Mouse (Mus musculus) heart, postnatal 0 days (tissue): ENCODE measurements around the gene Fads2. TPM values are rescaled to one million over a fixed set of nuclear protein-coding genes. Genes with fewer than 3 reads are reported as not detected.

Source experiments
- ATAC-seq: fragments of 200-750 bp; cut with Nextera tagmentation; 2 replicates; pipeline ENCODE4 v1.8.0; 2017; ENCODE audit warnings: low read depth, moderate number of reproducible peaks, moderate library complexity; ENCODE audit not compliant: insufficient read depth
- DNase-seq: peaks from one replicate; pipeline ENCODE4 v3.0.0-alpha.2; 2016; ENCODE audit warnings: low spot score
- H3K27ac ChIP-seq: fragments of 300-500 bp; sonication (generic); 2 replicates; pipeline ENCODE4 v1.5.1; 2014; ENCODE audit warnings: low read depth, mild to moderate bottlenecking
- H3K27me3 ChIP-seq: fragments of 300-500 bp; sonication (generic); 2 replicates; pipeline ENCODE4 v1.6.1; 2014; ENCODE audit warnings: low read length, mixed read lengths; ENCODE audit not compliant: control insufficient read depth, insufficient read depth
- H3K36me3 ChIP-seq: fragments of 300-500 bp; sonication (generic); replicated peaks from 2 replicates; pipeline ENCODE4 v1.6.1; 2014; ENCODE audit warnings: low read length, mixed read lengths; ENCODE audit not compliant: control insufficient read depth, insufficient read depth
- H3K4me1 ChIP-seq: fragments of 300-500 bp; sonication (generic); 2 replicates; pipeline ENCODE4 v1.6.1; 2014; ENCODE audit warnings: antibody characterized with exemption; ENCODE audit not compliant: control insufficient read depth, insufficient read depth
- H3K4me2 ChIP-seq: fragments of 300-500 bp; sonication (generic); 2 replicates; pipeline ENCODE4 v1.6.1; 2014; ENCODE audit warnings: low read depth, mild to moderate bottlenecking, low read length, moderate library complexity
- H3K4me3 ChIP-seq: fragments of 300-500 bp; sonication (generic); 2 replicates; pipeline ENCODE4 v1.5.1; 2014; ENCODE audit warnings: low read depth, low read length
- H3K9ac ChIP-seq: fragments of 300-500 bp; sonication (generic); replicated peaks from 2 replicates; pipeline ENCODE4 v1.6.1; 2014; ENCODE audit warnings: low read depth, low read length, mixed read lengths
- H3K9me3 ChIP-seq: fragments of 300-500 bp; sonication (generic); replicated peaks from 2 replicates; pipeline ENCODE4 v1.6.1; 2016; ENCODE audit warnings: low read length; ENCODE audit not compliant: control insufficient read depth
- CTCF ChIP-seq: IDR thresholded peaks from 2 replicates; pipeline ENCODE4 v1.5.1; 2016; ENCODE audit warnings: antibody characterized with exemption, control low read depth, low read depth
- EP300 ChIP-seq: IDR thresholded peaks from 2 replicates; pipeline ENCODE4 v1.6.1; 2016; ENCODE audit warnings: antibody characterized with exemption, low read depth
- whole genome bisulfite sequencing: fragments of 180-500 bp; shearing (Covaris S2); extraction: QIAGEN DNeasy Blood & Tissue Kit; methylation state at CpG from one replicate; pipeline ENCODE4 v1.1.7; 2014; 5-methylcytosine and 5-hydroxymethylcytosine counted together
- polyA plus RNA-seq: library from polyadenylated mRNA; unstranded; fragments of >200 nt; fragmentation: Nextera tagmentation; extraction: Ambion mirVana; gene quantifications from 2 replicates; pipeline ENCODE4 v1.2.1, GENCODE M21; 2015
- total RNA-seq: library from RNA; depleted of rRNA; stranded (reverse); fragments of >200 nt; gene quantifications from 2 replicates; pipeline ENCODE4 v1.2.3, GENCODE M21; 2014; ENCODE audit warnings: low replicate concordance; rRNA removed

Fads2 gene
- total and polyA plus RNA-seq, 2 experiments from 2014 or later: 11.4 to 15.9 TPM

GRCm38 (mm10) chr19:10013348-10013747 lies 88.2 kb downstream of the Fads2 start:
- peak overlapping the region; percentile 67 for H3K27ac ChIP-seq
- ATAC-seq (no peak), DNase-seq (no peak)
- 32% methylated on average over 3 of the region's 3 CpGs for WGBS
- H3K4me3 ChIP-seq: no peak overlapping the region
- no peaks in the 10 kb centered on the region for H3K36me3 ChIP-seq
- no peaks in the 10 kb centered on the region for H3K27me3 ChIP-seq
- TF ChIP-seq CTCF (no peak), EP300 (no peak)
- no peak overlapping the region for H3K9ac ChIP-seq
- H3K9me3 ChIP-seq: no peaks in the 10 kb centered on the region
- no peak overlapping the region for H3K4me2 ChIP-seq
- H3K4me1 ChIP-seq: peaks cover 14% of the 10 kb centered on the region; the same call in 1 of the 2 replicates

- Histone ChIP-seq H3K27me3 (no peaks in the 10 kb centered on the region), H3K36me3 (no peaks in the 10 kb centered on the region), H3K4me1 (peaks cover 13% of the 10 kb centered on the region; the same call in 1 of the 2 replicates), H3K4me3 (no peak overlapping the region), H3K4me2 (no peak overlapping the region), H3K27ac (peak overlapping the region; percentile 67), H3K9me3 (no peaks in the 10 kb centered on the region), H3K9ac (no peak overlapping the region)
- peak; percentile 64 for ATAC-seq
- peak; percentile 77 for DNase-seq
- WGBS: 17% methylated on average over 6 of the region's 6 CpGs
- TF ChIP-seq CTCF: no peak
- TF ChIP-seq EP300: 0 out of 2 replicates have a peak, but pooled peaks have one; percentile 21
Observed at GRCm38 (mm10) chr19:10012827-10013278, 88.7 kb downstream of the Fads2 start.

Other genes starting within 250 kb of the Fads2 start
- 14.6 and 27.3 TPM in 2 replicates for gene Incenp, start 202.2 kb downstream of the Fads2 start, total RNA-seq
- 16.1 and 17.3 TPM in 2 replicates for gene Incenp, start 202.2 kb downstream of the Fads2 start, polyA plus RNA-seq
- gene Fth1, start 121.1 kb downstream of the Fads2 start, total RNA-seq: 396 and 524 TPM in 2 replicates
- gene Fth1, start 121.1 kb downstream of the Fads2 start, polyA plus RNA-seq: 3,148 and 3,286 TPM in 2 replicates
- not detected in 2 replicates for gene Best1, start 100.1 kb downstream of the Fads2 start, total RNA-seq
- gene Best1, start 100.1 kb downstream of the Fads2 start, polyA plus RNA-seq: 0.26 and 0.33 TPM in 2 replicates
- gene Rab3il1, start 100.1 kb downstream of the Fads2 start, total RNA-seq: 16.3 and 27.4 TPM in 2 replicates
- 17.9 and 20.7 TPM in 2 replicates for gene Rab3il1, start 100.1 kb downstream of the Fads2 start, polyA plus RNA-seq
- gene Fads3, start 60.2 kb downstream of the Fads2 start, total RNA-seq: 106 and 156 TPM in 2 replicates
- 21.4 and 23.3 TPM in 2 replicates for gene Fads3, start 60.2 kb downstream of the Fads2 start, polyA plus RNA-seq
- 60.1 and 62.4 TPM in 2 replicates for gene Fads1, start 81.1 kb upstream of the Fads2 start, total RNA-seq
- 21.5 and 22.1 TPM in 2 replicates for gene Fads1, start 81.1 kb upstream of the Fads2 start, polyA plus RNA-seq
- gene Tmem258, start 102.3 kb upstream of the Fads2 start, total RNA-seq: 188 and 194 TPM in 2 replicates
- 367 and 368 TPM in 2 replicates for gene Tmem258, start 102.3 kb upstream of the Fads2 start, polyA plus RNA-seq
- gene Fen1, start 102.4 kb upstream of the Fads2 start, total RNA-seq: 32.9 and 34.9 TPM in 2 replicates
- 19.1 and 20.2 TPM in 2 replicates for gene Fen1, start 102.4 kb upstream of the Fads2 start, polyA plus RNA-seq
- 4.9 and 5.3 TPM in 2 replicates for gene Myrf, start 139.0 kb upstream of the Fads2 start, total RNA-seq
- gene Myrf, start 139.0 kb upstream of the Fads2 start, polyA plus RNA-seq: 1.3 and 1.6 TPM in 2 replicates
- gene Dagla, start 203.1 kb upstream of the Fads2 start, total RNA-seq: 0.92 and 1.4 TPM in 2 replicates
- gene Dagla, start 203.1 kb upstream of the Fads2 start, polyA plus RNA-seq: 0.52 and 0.60 TPM in 2 replicates